ENCODE assay signal across 9 mouse cellular contexts in genomic region chr10:40529617-40530016, GRCm38 (mm10). TPM values are rescaled to one million over a fixed set of nuclear protein-coding genes. Genes with fewer than 3 reads are reported as not detected.
DNase-seq lines count a peak whose midpoint lies in the region; ATAC-seq lines count a peak whose summit lies in the region.
"Had no signal": no experiment of that assay in that cellular context is flagged by ENCODE, and none has a peak within 500 bp of the region (broad histone marks: within the 10 kb centered on the region; RNA-seq: fewer than 3 reads in every experiment).

No protein-coding gene starts in this region.

- peak; percentile 69 for DNase-seq in forebrain, embryonic 11.5 days (ENCODE audit: low spot score)
- peak; percentile 90 for DNase-seq in midbrain, embryonic 11.5 days (ENCODE audit: low spot score, missing footprints)
- DNase-seq in brain, adult 2 months (ENCODE audit: low read depth, low spot score): peak; percentile 63
- DNase-seq in kidney, postnatal 4 days: peak; percentile 74 to 78
- DNase-seq in naive thymus-derived CD4-positive, alpha-beta T cell, adult 2 months (ENCODE audit: low read depth): peak; percentile 83
- DNase-seq in urinary bladder, adult 18-20 months (ENCODE audit: low spot score in 2 of 2): no peak

- 69% methylated on average over 6 of the region's 6 CpGs for WGBS in forebrain, embryonic 11.5 days
- 63% methylated on average over 6 of the region's 6 CpGs for WGBS in forebrain, embryonic 15.5 days
- 66% methylated on average over 6 of the region's 6 CpGs for WGBS in midbrain, embryonic 11.5 days
- 64% methylated on average over 6 of the region's 6 CpGs for WGBS in midbrain, embryonic 13.5 days

- ATAC-seq in forebrain, embryonic 11.5 days (replicated peaks; ENCODE audit: low FRiP score): no peak
- no peak for ATAC-seq in forebrain, embryonic 15.5 days (replicated peaks)
- no peak for ATAC-seq in midbrain, embryonic 11.5 days (ENCODE audit: low FRiP score)
- ATAC-seq in midbrain, embryonic 13.5 days: no peak

- H3K9me3 ChIP-seq in forebrain, embryonic 11.5 days (ENCODE audit: control insufficient read depth, low read length): no peaks in the 10 kb centered on the region
- H3K9me3 ChIP-seq in forebrain, embryonic 15.5 days: no peaks in the 10 kb centered on the region; the same call in 1 of the 2 replicates
- no peaks in the 10 kb centered on the region for H3K9me3 ChIP-seq in midbrain, embryonic 11.5 days (ENCODE audit: control insufficient read depth, low read length)
- peaks cover 9% of the 10 kb centered on the region for H3K9me3 ChIP-seq in midbrain, embryonic 13.5 days

- H3K4me2 ChIP-seq in forebrain, embryonic 11.5 days (ENCODE audit: low read depth, low read length, severe bottlenecking): no peak overlapping the region
- H3K4me2 ChIP-seq in forebrain, embryonic 15.5 days (replicated peaks): no peak overlapping the region
- no peak overlapping the region for H3K4me2 ChIP-seq in midbrain, embryonic 11.5 days
- H3K4me2 ChIP-seq in midbrain, embryonic 13.5 days (replicated peaks): no peak overlapping the region

- H3K36me3 ChIP-seq in forebrain, embryonic 11.5 days (ENCODE audit: control insufficient read depth, insufficient read depth, low read length): no peaks in the 10 kb centered on the region
- no peaks in the 10 kb centered on the region for H3K36me3 ChIP-seq in forebrain, embryonic 15.5 days
- H3K36me3 ChIP-seq in midbrain, embryonic 11.5 days (ENCODE audit: control insufficient read depth, insufficient read depth, low read length): no peaks in the 10 kb centered on the region
- no peaks in the 10 kb centered on the region for H3K36me3 ChIP-seq in midbrain, embryonic 13.5 days

- no peak overlapping the region for H3K9ac ChIP-seq in forebrain, embryonic 11.5 days (ENCODE audit: low read length)
- no peak overlapping the region for H3K9ac ChIP-seq in forebrain, embryonic 15.5 days (replicated peaks)
- no peak overlapping the region for H3K9ac ChIP-seq in midbrain, embryonic 11.5 days (ENCODE audit: low read length)
- no peak overlapping the region for H3K9ac ChIP-seq in midbrain, embryonic 13.5 days (replicated peaks)

- peaks cover 3% of the 10 kb centered on the region; the same call in 1 of the 2 replicates for H3K27me3 ChIP-seq in forebrain, embryonic 11.5 days (ENCODE audit: control insufficient read depth, insufficient read depth, low read length)
- H3K27me3 ChIP-seq in forebrain, embryonic 15.5 days: 0 out of 2 replicates have a peak, but pooled peaks cover 3% of the 10 kb centered on the region
- no peaks in the 10 kb centered on the region for H3K27me3 ChIP-seq in midbrain, embryonic 11.5 days (ENCODE audit: control insufficient read depth, insufficient read depth, low read length)
- H3K27me3 ChIP-seq in midbrain, embryonic 13.5 days: peaks cover 3% of the 10 kb centered on the region; the same call in 1 of the 2 replicates

- H3K4me3 ChIP-seq in forebrain, embryonic 11.5 days (ENCODE audit: low read depth, low read length): no peak overlapping the region
- no peak overlapping the region for H3K4me3 ChIP-seq in forebrain, embryonic 15.5 days
- H3K4me3 ChIP-seq in midbrain, embryonic 11.5 days (ENCODE audit: low read depth, low read length): no peak overlapping the region
- no peak overlapping the region for H3K4me3 ChIP-seq in midbrain, embryonic 13.5 days (replicated peaks)

- no peak overlapping the region for H3K27ac ChIP-seq in forebrain, embryonic 11.5 days (ENCODE audit: low read depth, low read length)
- H3K27ac ChIP-seq in forebrain, embryonic 15.5 days (replicated peaks): no peak overlapping the region
- H3K27ac ChIP-seq in midbrain, embryonic 11.5 days (ENCODE audit: low read depth, low read length): no peak overlapping the region
- no peak overlapping the region for H3K27ac ChIP-seq in midbrain, embryonic 13.5 days

- H3K4me1 ChIP-seq in forebrain, embryonic 11.5 days (replicated peaks; ENCODE audit: control insufficient read depth, insufficient read depth, low read length): no peaks in the 10 kb centered on the region
- H3K4me1 ChIP-seq in forebrain, embryonic 15.5 days: no peaks in the 10 kb centered on the region
- no peaks in the 10 kb centered on the region for H3K4me1 ChIP-seq in midbrain, embryonic 11.5 days (ENCODE audit: control insufficient read depth, insufficient read depth, low read length)
- no peaks in the 10 kb centered on the region for H3K4me1 ChIP-seq in midbrain, embryonic 13.5 days (replicated peaks)

RNA-seq across cellular contexts. Expression of gene Slc22a16, which starts 40.5 kb away (rescaled TPM):
- polyA plus RNA-seq in forebrain, embryonic 11.5 days (2014; fragmentation: Nextera tagmentation; extraction: Ambion mirVana): not detected in 2 replicates
- polyA plus RNA-seq in forebrain, embryonic 15.5 days (2015; fragmentation: Nextera tagmentation; extraction: Ambion mirVana): not detected in 2 replicates
- polyA plus RNA-seq in midbrain, embryonic 11.5 days (2014; fragmentation: Nextera tagmentation; extraction: Ambion mirVana): not detected in 2 replicates
- not detected in 2 replicates for polyA plus RNA-seq in midbrain, embryonic 13.5 days (2015; fragmentation: Nextera tagmentation; extraction: Ambion mirVana)
- polyA plus RNA-seq: large intestine, adult 2 months had no signal

Comparison
In these comparisons a context has a peak if more than half of its experiments do, and no peak if none do; other contexts are left out.
1. DNase-seq: peak in forebrain, embryonic 11.5 days (single experiment), midbrain, embryonic 11.5 days (single experiment), brain, adult 2 months (single experiment), kidney, postnatal 4 days (2 of 2) and naive thymus-derived CD4-positive, alpha-beta T cell, adult 2 months (single experiment); none in urinary bladder, adult 18-20 months (0 of 2).